Mouse (Mus musculus) hindbrain, postnatal 0 days (tissue): ENCODE measurements around the gene Ttc39a. TPM values are rescaled to one million over a fixed set of nuclear protein-coding genes. Genes with fewer than 3 reads are reported as not detected.

Experiments used
- ATAC-seq: fragments of 200-750 bp; cut with Nextera tagmentation; 2 replicates; pipeline ENCODE4 v1.8.0; 2017; ENCODE audit warnings: mild to moderate bottlenecking, moderate TSS enrichment, moderate library complexity
- DNase-seq: peaks from one replicate; pipeline ENCODE4 v3.0.0-alpha.2; 2015; ENCODE audit warnings: low spot score
- H3K27ac ChIP-seq: fragments of 300-500 bp; sonication (generic); 2 replicates; pipeline ENCODE4 v1.5.1; 2014; ENCODE audit warnings: mild to moderate bottlenecking
- H3K27me3 ChIP-seq: fragments of 300-500 bp; sonication (generic); 2 replicates; pipeline ENCODE4 v1.6.1; 2014; ENCODE audit warnings: low read length, mixed read lengths; ENCODE audit not compliant: insufficient read depth
- H3K36me3 ChIP-seq: fragments of 300-500 bp; sonication (generic); 2 replicates; pipeline ENCODE4 v1.6.1; 2014; ENCODE audit warnings: low read length, mixed read lengths; ENCODE audit not compliant: insufficient read depth
- H3K4me1 ChIP-seq: fragments of 300-500 bp; sonication (generic); 2 replicates; pipeline ENCODE4 v1.6.1; 2014; ENCODE audit warnings: antibody characterized with exemption, low read length, mixed read lengths; ENCODE audit not compliant: insufficient read depth
- H3K4me2 ChIP-seq: fragments of 300-500 bp; sonication (generic); 2 replicates; pipeline ENCODE4 v1.6.1; 2014; ENCODE audit warnings: low read depth, mild to moderate bottlenecking, low read length, moderate library complexity, mixed read lengths
- H3K4me3 ChIP-seq: fragments of 300-500 bp; sonication (generic); 2 replicates; pipeline ENCODE4 v1.5.1; 2014; ENCODE audit warnings: low read length
- H3K9ac ChIP-seq: fragments of 300-500 bp; sonication (generic); replicated peaks from 2 replicates; pipeline ENCODE4 v1.6.1; 2014; ENCODE audit warnings: mild to moderate bottlenecking, low read length, moderate library complexity, mixed read lengths
- H3K9me3 ChIP-seq: fragments of 300-500 bp; sonication (generic); 2 replicates; pipeline ENCODE4 v1.6.1; 2016; ENCODE audit warnings: low read length, mixed read lengths
- CTCF ChIP-seq: IDR thresholded peaks from 2 replicates; pipeline ENCODE4 v1.5.1; 2016; ENCODE audit warnings: antibody characterized with exemption, control low read depth, low read depth
- WGBS: fragments of 180-500 bp; shearing (Covaris S2); extraction: QIAGEN DNeasy Blood & Tissue Kit; methylation state at CpG from one replicate; pipeline ENCODE4 v1.1.7; 2014; 5-methylcytosine and 5-hydroxymethylcytosine counted together
- polyA plus RNA-seq: library from polyadenylated mRNA; unstranded; fragments of >200 nt; fragmentation: Nextera tagmentation; extraction: Ambion mirVana; gene quantifications from 2 replicates; pipeline ENCODE4 v1.2.1, GENCODE M21; 2015
- total RNA-seq: library from RNA; depleted of rRNA; stranded (reverse); fragments of >200 nt; gene quantifications from 2 replicates; pipeline ENCODE4 v1.2.3, GENCODE M21; 2014

Ttc39a gene
- total and polyA plus RNA-seq, 2 experiments from 2014 or later: 6.4 to 6.8 TPM

GRCm38 (mm10) chr4:109419017-109419416 lies 12.6 kb downstream of the Ttc39a start:
- H3K4me1 ChIP-seq: no peaks in the 10 kb centered on the region
- no peak overlapping the region for H3K4me3 ChIP-seq
- ATAC-seq (no peak), DNase-seq (no peak)
- H3K36me3 ChIP-seq: no peaks in the 10 kb centered on the region
- H3K4me2 ChIP-seq: no peak overlapping the region
- 16% methylated on average over 3 of the region's 3 CpGs for WGBS
- H3K9me3 ChIP-seq: no peaks in the 10 kb centered on the region
- no peak for TF ChIP-seq CTCF
- H3K27me3 ChIP-seq: no peaks in the 10 kb centered on the region
- H3K27ac ChIP-seq: no peak overlapping the region
- H3K9ac ChIP-seq: no peak overlapping the region

DNA sequence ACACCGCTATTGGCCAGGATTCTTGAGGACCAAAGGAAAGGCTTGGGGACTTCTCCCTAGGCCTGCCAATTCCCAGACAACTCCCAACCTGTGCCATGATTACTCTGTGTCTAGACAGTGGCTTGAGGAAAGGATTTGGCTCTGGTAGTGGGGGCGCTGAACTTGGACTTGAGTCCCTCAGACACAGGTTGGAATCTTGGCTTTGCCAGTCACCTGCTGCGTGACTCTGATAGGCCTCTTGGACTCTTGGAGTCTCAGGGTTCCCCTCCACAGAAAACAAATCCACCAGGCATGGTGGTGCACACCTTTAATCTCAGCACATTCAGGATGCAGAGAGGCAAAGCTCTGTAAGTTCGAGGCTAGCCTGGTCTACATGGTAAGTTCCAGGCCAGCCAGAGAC lies 13.1 kb downstream of the Ttc39a start:
- H3K27me3 ChIP-seq: no peaks in the 10 kb centered on the region
- H3K4me1 ChIP-seq: no peaks in the 10 kb centered on the region
- WGBS: 90% methylated on average over 4 of the region's 4 CpGs
- H3K9me3 ChIP-seq: no peaks in the 10 kb centered on the region
- no peak overlapping the region for H3K4me3 ChIP-seq
- H3K36me3 ChIP-seq: no peaks in the 10 kb centered on the region
- no peak overlapping the region for H3K27ac ChIP-seq
- no peak for ATAC-seq
- TF ChIP-seq CTCF: no peak
- no peak for DNase-seq
- H3K9ac ChIP-seq: no peak overlapping the region
- H3K4me2 ChIP-seq: no peak overlapping the region

DNA sequence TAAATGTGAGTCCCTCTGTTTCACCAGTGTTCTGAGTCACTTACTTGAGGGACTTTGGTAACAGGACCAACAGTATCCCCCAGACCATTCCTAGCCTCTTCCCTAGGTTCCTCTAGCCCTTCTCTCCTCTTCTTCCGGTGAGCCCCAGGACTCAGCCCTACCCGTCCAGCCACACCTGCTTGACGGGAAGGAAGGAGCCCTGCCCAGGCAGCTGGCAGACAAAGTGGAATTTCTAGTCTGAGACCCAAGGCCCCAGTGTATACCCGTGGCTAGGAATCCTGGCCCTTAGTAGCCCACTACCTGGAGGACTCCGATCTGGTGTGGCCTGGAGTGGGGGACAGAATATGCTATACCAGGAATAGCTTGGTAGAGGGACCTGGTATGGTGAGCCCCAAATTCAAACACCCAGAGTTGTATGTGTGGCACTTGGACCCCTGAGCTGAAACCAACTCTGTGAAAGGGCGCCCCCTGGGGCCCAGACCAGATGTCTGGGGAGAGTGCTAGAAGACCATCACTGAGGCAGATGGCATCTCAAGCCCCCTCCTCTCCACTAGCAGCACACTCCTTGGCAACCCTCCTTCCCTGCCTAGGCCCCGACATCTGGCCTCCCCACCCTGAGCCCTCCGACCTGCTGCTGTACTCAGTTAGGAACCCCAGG lies 13.8 kb downstream of the Ttc39a start:
- peak; percentile 14; the same call in 1 of the 2 replicates for TF ChIP-seq CTCF
- peak; percentile 10 for DNase-seq
- H3K36me3 ChIP-seq: no peaks in the 10 kb centered on the region
- WGBS: 69% methylated on average over 8 of the region's 8 CpGs
- H3K4me1 ChIP-seq: no peaks in the 10 kb centered on the region
- H3K9me3 ChIP-seq: no peaks in the 10 kb centered on the region
- no peak overlapping the region for H3K4me3 ChIP-seq
- H3K9ac ChIP-seq: no peak overlapping the region
- no peak overlapping the region for H3K4me2 ChIP-seq
- ATAC-seq: peak; percentile 43; the same call in 1 of the 2 replicates
- no peaks in the 10 kb centered on the region for H3K27me3 ChIP-seq
- H3K27ac ChIP-seq: no peak overlapping the region

GRCm38 (mm10) chr4:109421608-109422007 lies 15.2 kb downstream of the Ttc39a start:
- Histone ChIP-seq H3K9me3 (no peaks in the 10 kb centered on the region), H3K4me3 (no peak overlapping the region), H3K27ac (no peak overlapping the region), H3K36me3 (no peaks in the 10 kb centered on the region), H3K4me2 (no peak overlapping the region), H3K27me3 (no peaks in the 10 kb centered on the region), H3K9ac (no peak overlapping the region), H3K4me1 (no peaks in the 10 kb centered on the region)
- ATAC-seq (no peak), DNase-seq (no peak)
- WGBS: 84% methylated on average over 7 of the region's 7 CpGs
- no peak for TF ChIP-seq CTCF

GRCm38 (mm10) chr4:109422436-109422835 lies 16.0 kb downstream of the Ttc39a start:
- DNase-seq: no peak
- Histone ChIP-seq H3K36me3 (no peaks in the 10 kb centered on the region), H3K4me2 (no peak overlapping the region), H3K27ac (no peak overlapping the region), H3K9ac (no peak overlapping the region), H3K27me3 (no peaks in the 10 kb centered on the region), H3K9me3 (no peaks in the 10 kb centered on the region), H3K4me1 (no peaks in the 10 kb centered on the region), H3K4me3 (no peak overlapping the region)
- TF ChIP-seq CTCF: no peak
- ATAC-seq: no peak
- 79% methylated on average over 6 of the region's 6 CpGs for WGBS

DNA sequence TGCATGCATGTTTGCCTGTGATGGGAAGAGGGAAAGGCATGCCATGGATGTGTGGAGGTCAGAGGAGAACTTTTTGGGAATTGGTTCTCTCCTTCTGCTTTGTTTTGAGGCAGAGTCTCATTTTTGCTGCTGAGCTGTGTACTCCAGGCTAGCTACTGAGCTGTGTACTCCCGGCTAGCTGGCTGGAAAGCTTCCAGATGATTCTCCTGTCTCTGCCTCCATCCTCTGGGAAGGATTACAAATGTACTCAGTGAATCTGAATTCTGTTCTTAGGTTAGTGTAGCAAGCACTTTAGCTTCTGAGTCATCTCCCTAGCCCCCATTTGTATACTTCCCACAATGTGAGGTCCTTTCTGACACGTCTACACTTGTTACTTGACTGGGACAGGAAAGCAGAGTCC lies 17.0 kb downstream of the Ttc39a start:
- WGBS: 64% methylated on average over 2 of the region's 2 CpGs
- H3K27me3 ChIP-seq: no peaks in the 10 kb centered on the region
- H3K4me1 ChIP-seq: no peaks in the 10 kb centered on the region
- no peak for TF ChIP-seq CTCF
- no peaks in the 10 kb centered on the region for H3K9me3 ChIP-seq
- no peak overlapping the region for H3K27ac ChIP-seq
- H3K4me2 ChIP-seq: no peak overlapping the region
- H3K36me3 ChIP-seq: no peaks in the 10 kb centered on the region
- H3K4me3 ChIP-seq: no peak overlapping the region
- no peak for ATAC-seq
- H3K9ac ChIP-seq: no peak overlapping the region
- DNase-seq: no peak

DNA sequence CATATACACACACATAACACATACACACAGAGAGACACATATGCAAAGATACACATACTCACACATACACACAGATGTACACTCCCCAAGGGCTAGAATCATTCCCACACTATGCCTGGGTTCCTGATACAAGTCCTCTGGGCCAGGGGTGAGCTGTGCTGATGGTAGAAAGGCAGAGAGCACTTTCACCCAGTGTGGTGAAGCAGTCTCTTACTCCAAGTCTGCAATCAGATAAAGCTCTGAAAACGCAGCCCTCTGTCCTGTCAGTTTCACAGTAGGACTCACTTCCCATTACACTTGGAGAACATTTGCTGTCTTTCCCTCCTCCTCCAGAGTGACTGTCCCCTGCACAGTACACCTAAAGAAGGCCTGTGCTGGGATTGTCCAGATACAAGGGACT lies 20.6 kb downstream of the Ttc39a start:
- ATAC-seq (no peak), DNase-seq (no peak)
- no peaks in the 10 kb centered on the region for H3K9me3 ChIP-seq
- no peak overlapping the region for H3K27ac ChIP-seq
- no peaks in the 10 kb centered on the region for H3K4me1 ChIP-seq
- H3K36me3 ChIP-seq: no peaks in the 10 kb centered on the region
- H3K4me2 ChIP-seq: no peak overlapping the region
- H3K27me3 ChIP-seq: no peaks in the 10 kb centered on the region
- H3K4me3 ChIP-seq: no peak overlapping the region
- WGBS: 68% methylated on average over 1 of the region's 1 CpGs
- no peak overlapping the region for H3K9ac ChIP-seq
- TF ChIP-seq CTCF: no peak
